Mouse (Mus musculus): Measurements from ENCODE around the gene Aagab. TPM values are rescaled to one million over a fixed set of nuclear protein-coding genes. Genes with fewer than 3 reads are reported as not detected.

Gene Aagab
- total and polyA plus RNA-seq, 3 experiments: 16.1 to 27.4 TPM; not detected in 1

- no peak for TF ChIP-seq NRF1 (IDR thresholded peaks at IDR 0.05; ENCODE audit: insufficient read depth, low read depth, low read length, poor library complexity, severe bottlenecking)
- TF ChIP-seq USF2 (IDR thresholded peaks at IDR 0.05; ENCODE audit: borderline replicate concordance in 1 of 2, insufficient read depth in 1 of 2, low read depth in 1 of 2, low read length in 2 of 2): no peak
- no peak for TF ChIP-seq SIN3A (IDR thresholded peaks at IDR 0.05; ENCODE audit: low read length)
- TF ChIP-seq POLR2AphosphoS2 (IDR thresholded peaks at IDR 0.05; ENCODE audit: low read length): no peak
- TF ChIP-seq EP300 (IDR thresholded peaks at IDR 0.05; ENCODE audit: low read depth in 1 of 2, low read length in 2 of 2): peak in 1 of 2 experiments; percentile 68; a peak in 2 of 4 replicates
- peak; percentile 18; the same call in 1 of the 2 replicates for TF ChIP-seq GATA1 (IDR thresholded peaks at IDR 0.05; ENCODE audit: low read depth, low read length)
- peak; percentile 57 for TF ChIP-seq TAL1 (IDR thresholded peaks at IDR 0.05; ENCODE audit: low read length)
- no peak for TF ChIP-seq UBTF (IDR thresholded peaks at IDR 0.05; ENCODE audit: borderline replicate concordance, insufficient read depth, low read depth, low read length)
- Histone ChIP-seq H3K36me3 (ENCODE audit: control insufficient read depth in 1 of 2, insufficient read depth in 2 of 2, low read length in 2 of 2) (peaks cover 0 to 8% of the 10 kb centered on the region in 2 experiments; a peak in 2 of 4 replicates), H3K27me3 (ENCODE audit: control insufficient read depth in 1 of 2, insufficient read depth in 2 of 2, low read length in 2 of 2) (peaks cover 0 to 2% of the 10 kb centered on the region in 2 experiments; a peak in 2 of 4 replicates), H3K4me3 (ENCODE audit: control insufficient read depth in 1 of 2, insufficient read depth in 1 of 2, low read depth in 2 of 2, low read length in 2 of 2) (no peak overlapping the region), H3K9ac (ENCODE audit: control insufficient read depth, low read depth, low read length, poor library complexity, severe bottlenecking) (no peak overlapping the region), H3K79me2 (ENCODE audit: control insufficient read depth, insufficient read depth, low read length, poor library complexity) (no peaks in the 10 kb centered on the region), H3K9me3 (replicated peaks; ENCODE audit: insufficient read depth, low read length) (no peaks in the 10 kb centered on the region), H3K4me1 (ENCODE audit: control insufficient read depth in 1 of 2, insufficient read depth in 2 of 2, low read length in 2 of 2) (peaks cover 0 to 11% of the 10 kb centered on the region in 2 experiments; a peak in 3 of 4 replicates), H3K27ac (ENCODE audit: control insufficient read depth, low read depth, low read length) (no peak overlapping the region)
- DNase-seq (ENCODE audit: low read depth, low spot score): peak; percentile 70
Observed at GRCm38 (mm10) chr9:63591661-63592256, 10.7 kb upstream of the Aagab start.

- no peaks in the 10 kb centered on the region for H3K9me3 ChIP-seq (replicated peaks; ENCODE audit: insufficient read depth, low read length)
- H3K36me3 ChIP-seq (ENCODE audit: control insufficient read depth in 1 of 2, insufficient read depth in 2 of 2, low read length in 2 of 2): peaks cover 0 to 8% of the 10 kb centered on the region in 2 experiments; a peak in 2 of 4 replicates
- no peak for TF ChIP-seq EP300 (IDR thresholded peaks at IDR 0.05; ENCODE audit: low read depth in 1 of 2, low read length in 2 of 2)
- no peak for TF ChIP-seq HCFC1 (IDR thresholded peaks at IDR 0.05; ENCODE audit: low read depth, low read length)
- TF ChIP-seq MXI1 (IDR thresholded peaks at IDR 0.05; ENCODE audit: low read depth, low read length): no peak
- TF ChIP-seq SIN3A (IDR thresholded peaks at IDR 0.05; ENCODE audit: low read length): no peak
- TF ChIP-seq MAZ (IDR thresholded peaks at IDR 0.05; ENCODE audit: low read depth, low read length): no peak
- TF ChIP-seq POLR2AphosphoS2 (IDR thresholded peaks at IDR 0.05; ENCODE audit: low read length): no peak
- TF ChIP-seq MYB (IDR thresholded peaks at IDR 0.05; ENCODE audit: low read depth, low read length): no peak
- no peak for TF ChIP-seq MYC (IDR thresholded peaks at IDR 0.05; ENCODE audit: low read depth, low read length)
- no peak for TF ChIP-seq KAT2A (conservative IDR thresholded peaks at IDR 0.05; ENCODE audit: low read depth, low read length)
- TF ChIP-seq USF2 (IDR thresholded peaks at IDR 0.05; ENCODE audit: borderline replicate concordance in 1 of 2, insufficient read depth in 1 of 2, low read depth in 1 of 2, low read length in 2 of 2): no peak
- no peak for TF ChIP-seq ETS1 (IDR thresholded peaks at IDR 0.05; ENCODE audit: low read depth, low read length)
- no peak for TF ChIP-seq SMC3 (IDR thresholded peaks at IDR 0.05; ENCODE audit: low read depth, low read length)
- TF ChIP-seq BHLHE40 (IDR thresholded peaks at IDR 0.05; ENCODE audit: borderline replicate concordance, low read depth, low read length): no peak
- no peak overlapping the region for H3K27ac ChIP-seq (ENCODE audit: control insufficient read depth, low read depth, low read length)
- H3K4me3 ChIP-seq (ENCODE audit: control insufficient read depth in 1 of 2, insufficient read depth in 1 of 2, low read depth in 2 of 2, low read length in 2 of 2): no peak overlapping the region
- no peaks in the 10 kb centered on the region for H3K79me2 ChIP-seq (ENCODE audit: control insufficient read depth, insufficient read depth, low read length, poor library complexity)
- no peaks in the 10 kb centered on the region; a peak in 1 of 4 replicates for H3K27me3 ChIP-seq (ENCODE audit: control insufficient read depth in 1 of 2, insufficient read depth in 2 of 2, low read length in 2 of 2)
- DNase-seq (ENCODE audit: low read depth, low spot score): no peak
- H3K4me1 ChIP-seq (ENCODE audit: control insufficient read depth in 1 of 2, insufficient read depth in 2 of 2, low read length in 2 of 2): peaks cover 0 to 11% of the 10 kb centered on the region in 2 experiments; a peak in 2 of 4 replicates
- no peak overlapping the region for H3K9ac ChIP-seq (ENCODE audit: control insufficient read depth, low read depth, low read length, poor library complexity, severe bottlenecking)
Observed at GRCm38 (mm10) chr9:63595032-63595431, 7.4 kb upstream of the Aagab start.
